In the genomic region with DNA sequence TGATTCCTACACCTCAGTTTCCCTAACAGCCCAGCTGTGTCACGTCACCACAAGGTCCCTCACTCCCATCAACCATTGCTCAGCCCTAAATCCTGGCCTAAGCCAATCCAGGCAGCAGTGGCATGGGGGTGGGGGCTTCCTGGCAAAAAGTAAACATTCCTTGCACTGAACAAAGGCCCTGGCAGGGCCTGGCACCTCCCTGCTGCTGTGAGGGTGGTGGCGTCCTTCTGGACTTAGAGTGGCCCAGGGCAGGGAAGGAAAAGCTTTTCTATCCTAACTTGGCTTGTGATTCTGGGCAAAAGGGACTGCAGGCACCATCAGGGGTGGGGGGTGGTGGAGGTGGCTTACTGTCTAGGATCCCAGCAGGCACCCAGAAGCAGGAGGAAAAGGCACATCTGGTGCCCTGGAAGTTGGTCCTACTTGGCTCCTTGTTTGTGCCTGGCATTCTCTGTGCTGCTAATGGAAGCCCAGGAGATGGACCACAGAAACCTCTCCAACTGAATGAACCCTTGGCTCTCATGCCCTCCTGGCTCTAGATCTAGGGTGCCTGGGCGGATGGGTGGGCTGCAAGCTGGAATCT, we compare ENCODE assay signal across 9 mouse cellular contexts. TPM values are rescaled to one million over a fixed set of nuclear protein-coding genes. Genes with fewer than 3 reads are reported as not detected.
A peak's percentile ranks its signal among the peaks of the same experiment; 100 is the strongest.
DNase-seq lines count a peak whose midpoint lies in the region; ATAC-seq lines count a peak whose summit lies in the region.
"Had no signal": no experiment of that assay in that cellular context is flagged by ENCODE, and none has a peak within 500 bp of the region (broad histone marks: within the 10 kb centered on the region; RNA-seq: fewer than 3 reads in every experiment).

No protein-coding gene starts in this region.

- no peak for DNase-seq in heart, postnatal 10 days
- DNase-seq in adipocyte (ENCODE audit: low spot score), result peak; percentile 65
- DNase-seq in right cerebral cortex, postnatal 25 days, result no peak
- DNase-seq in layer of hippocampus, postnatal 36 days, result no peak
- no peak for DNase-seq in frontal cortex, adult 2 months (ENCODE audit: extremely low spot score in 1 of 2, low spot score in 1 of 2)

- no peak for ATAC-seq in heart, embryonic 15.5 days (replicated peaks; ENCODE audit: insufficient number of reproducible peaks, insufficient read depth, low FRiP score, low read depth)
- no peak for ATAC-seq in forebrain, embryonic 15.5 days (replicated peaks)
- ATAC-seq in lung, embryonic 16.5 days (ENCODE audit: low read depth), result peak; percentile 29

- H3K4me3 ChIP-seq in heart, embryonic 15.5 days, result no peak overlapping the region
- H3K4me3 ChIP-seq in forebrain, embryonic 15.5 days, result no peak overlapping the region
- H3K4me3 ChIP-seq in lung, embryonic 16.5 days (ENCODE audit: low read length), result no peak overlapping the region
- H3K4me3 ChIP-seq: megakaryocyte, embryonic 14.5 days had no signal

- peaks cover 75% of the 10 kb centered on the region for H3K4me1 ChIP-seq in heart, embryonic 15.5 days (replicated peaks)
- peaks cover 91% of the 10 kb centered on the region for H3K4me1 ChIP-seq in forebrain, embryonic 15.5 days
- H3K4me1 ChIP-seq in lung, embryonic 16.5 days (replicated peaks; ENCODE audit: control insufficient read depth, insufficient read depth, low read length), result peaks cover 96% of the 10 kb centered on the region

- H3K9ac ChIP-seq in heart, embryonic 15.5 days, result 0 out of 2 replicates have a peak overlapping the region, but pooled peaks have one; percentile 3
- no peak overlapping the region; the same call in 1 of the 2 replicates for H3K9ac ChIP-seq in forebrain, embryonic 15.5 days (replicated peaks)
- H3K9ac ChIP-seq in lung, embryonic 16.5 days (ENCODE audit: low read length), result peak overlapping the region; percentile 54

- WGBS in heart, embryonic 15.5 days, result 72% methylated on average over 3 of the region's 3 CpGs
- 59% methylated on average over 3 of the region's 3 CpGs for WGBS in forebrain, embryonic 15.5 days
- WGBS in lung, embryonic 16.5 days, result 37% methylated on average over 3 of the region's 3 CpGs

- no peaks in the 10 kb centered on the region for H3K36me3 ChIP-seq in heart, embryonic 15.5 days
- peaks cover 14% of the 10 kb centered on the region; the same call in 1 of the 2 replicates for H3K36me3 ChIP-seq in forebrain, embryonic 15.5 days
- no peaks in the 10 kb centered on the region for H3K36me3 ChIP-seq in lung, embryonic 16.5 days (ENCODE audit: control insufficient read depth, insufficient read depth, low read length)

- intact Hi-C loops in heart, postnatal 10 days (cut with DNase I), result no loop called here

- peaks cover 27% of the 10 kb centered on the region for H3K27me3 ChIP-seq in heart, embryonic 15.5 days
- H3K27me3 ChIP-seq in forebrain, embryonic 15.5 days, result 0 out of 2 replicates have a peak, but pooled peaks cover 3% of the 10 kb centered on the region
- no peaks in the 10 kb centered on the region for H3K27me3 ChIP-seq in lung, embryonic 16.5 days (ENCODE audit: control insufficient read depth, insufficient read depth, low read depth, low read length)

- peak overlapping the region; percentile 33 for H3K27ac ChIP-seq in heart, embryonic 15.5 days
- H3K27ac ChIP-seq in forebrain, embryonic 15.5 days (replicated peaks), result peak overlapping the region; percentile 34; the same call in 1 of the 2 replicates
- H3K27ac ChIP-seq in lung, embryonic 16.5 days (ENCODE audit: low read length), result peak overlapping the region; percentile 89

- no peak overlapping the region for H3K4me2 ChIP-seq in heart, embryonic 15.5 days
- no peak overlapping the region for H3K4me2 ChIP-seq in forebrain, embryonic 15.5 days (replicated peaks)
- 0 out of 2 replicates have a peak overlapping the region, but pooled peaks have one; percentile 7 for H3K4me2 ChIP-seq in lung, embryonic 16.5 days (ENCODE audit: low read depth, low read length)

- H3K9me3 ChIP-seq in heart, embryonic 15.5 days (replicated peaks), result no peaks in the 10 kb centered on the region
- no peaks in the 10 kb centered on the region for H3K9me3 ChIP-seq in forebrain, embryonic 15.5 days
- H3K9me3 ChIP-seq in lung, embryonic 16.5 days (ENCODE audit: control insufficient read depth, low read length), result no peaks in the 10 kb centered on the region
- H3K9me3 ChIP-seq: megakaryocyte, embryonic 14.5 days had no signal

RNA-seq across cellular contexts. Expression of gene Sema3f, which starts 7.6 kb away (rescaled TPM):
- 4.1 and 7.1 TPM in 2 replicates for polyA plus RNA-seq in heart, embryonic 15.5 days (2015; fragmentation: Nextera tagmentation; extraction: Ambion mirVana)
- 10 to 100 TPM; 19.4 to 22.2 TPM for total RNA-seq in heart, postnatal 10 days (2021)
- polyA plus RNA-seq in forebrain, embryonic 15.5 days (2015; fragmentation: Nextera tagmentation; extraction: Ambion mirVana), result 13.7 and 14.6 TPM in 2 replicates
- 10.4 and 11.8 TPM in 2 replicates for polyA plus RNA-seq in lung, embryonic 16.5 days (2015; fragmentation: Nextera tagmentation; extraction: Ambion mirVana)
- total RNA-seq in layer of hippocampus, postnatal 36 days (2021), result 1 to 10 TPM; 4.3 to 4.6 TPM
- 21.2 and 22.3 TPM in 2 replicates for polyA plus RNA-seq in frontal cortex, adult 2 months (2012; rRNA removed)

RNA-seq across cellular contexts. Expression of gene Gnat1, which starts 23.2 kb away (rescaled TPM):
- 0.53 and 0.98 TPM in 2 replicates for polyA plus RNA-seq in heart, embryonic 15.5 days (2015; fragmentation: Nextera tagmentation; extraction: Ambion mirVana)
- total RNA-seq in heart, postnatal 10 days (2021), result not detected
- polyA plus RNA-seq in forebrain, embryonic 15.5 days (2015; fragmentation: Nextera tagmentation; extraction: Ambion mirVana), result 1.7 and 1.8 TPM in 2 replicates
- 0.65 and 1.2 TPM in 2 replicates for polyA plus RNA-seq in lung, embryonic 16.5 days (2015; fragmentation: Nextera tagmentation; extraction: Ambion mirVana)
- total RNA-seq in layer of hippocampus, postnatal 36 days (2021), result not detected
- 0.15 and 0.28 TPM in 2 replicates for polyA plus RNA-seq in frontal cortex, adult 2 months (2012; rRNA removed)

RNA-seq across cellular contexts. Expression of gene Slc38a3, which starts 33.4 kb away (rescaled TPM):
- 2.5 and 3.6 TPM in 2 replicates for polyA plus RNA-seq in heart, embryonic 15.5 days (2015; fragmentation: Nextera tagmentation; extraction: Ambion mirVana)
- 10 to 100 TPM; 20.5 to 22.6 TPM for total RNA-seq in heart, postnatal 10 days (2021)
- 24.2 and 24.4 TPM in 2 replicates for polyA plus RNA-seq in forebrain, embryonic 15.5 days (2015; fragmentation: Nextera tagmentation; extraction: Ambion mirVana)
- 4.5 and 5.4 TPM in 2 replicates for polyA plus RNA-seq in lung, embryonic 16.5 days (2015; fragmentation: Nextera tagmentation; extraction: Ambion mirVana)
- total RNA-seq in layer of hippocampus, postnatal 36 days (2021), result 10 to 100 TPM; 53.9 to 60.6 TPM
- polyA plus RNA-seq in frontal cortex, adult 2 months (2012; rRNA removed), result 256 and 260 TPM in 2 replicates

Comparison
In these comparisons a context has a peak if more than half of its experiments do, and no peak if none do; other contexts are left out.
1. H3K27ac ChIP-seq: peak in every context shown above with its lines; median percentile 89 in lung, embryonic 16.5 days; 34 in forebrain, embryonic 15.5 days; 33 in heart, embryonic 15.5 days.
2. RNA of gene Slc38a3, which starts 33.4 kb away (polyA plus RNA-seq): 256 to 260 TPM in frontal cortex, adult 2 months; 24.2 to 24.4 TPM in forebrain, embryonic 15.5 days, 4.5 to 5.4 TPM in lung, embryonic 16.5 days and 2.5 to 3.6 TPM in heart, embryonic 15.5 days; every median in the first group is over 10 times any median in the second.